Mouse (Mus musculus) CH12.LX (cell line): ENCODE measurements around the gene Prkaa1.
"Not testable (repeated sequence)": the region's sequence is repeated elsewhere in the genome, so short reads cannot be mapped to it uniquely, and the experiment has no call there.

Experiments
- RAD21 ChIP-seq: IDR thresholded peaks from 2 replicates; pipeline ENCODE4 v1.6.1; 2011; ENCODE audit warnings: low read depth, mild to moderate bottlenecking, low read length, improper control_type of control experiment, moderate library complexity
- TCF12 ChIP-seq: IDR thresholded peaks from 2 replicates; pipeline ENCODE4 v1.6.1; 2014; ENCODE audit warnings: low read depth, mild to moderate bottlenecking, inconsistent platforms, low read length, improper control_type of control experiment

DNA sequence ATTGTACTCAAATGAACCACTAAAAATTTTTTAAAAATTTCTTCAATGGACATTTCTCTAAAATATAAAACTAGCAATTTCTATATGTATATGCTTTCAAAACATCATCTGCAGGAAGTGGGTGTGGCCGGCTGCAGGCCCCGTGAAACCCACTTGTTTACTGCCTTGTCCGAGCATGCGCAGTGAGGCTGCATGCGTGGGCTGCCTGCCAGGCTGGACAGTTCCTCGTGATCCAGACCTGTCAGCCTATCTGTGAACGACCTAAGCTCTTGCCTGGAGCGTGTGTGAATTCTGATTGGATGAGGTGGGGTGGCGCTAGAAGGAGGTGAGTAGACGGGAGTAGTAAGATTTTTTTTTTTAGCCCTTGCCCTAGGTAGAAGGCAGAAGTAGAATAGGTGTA, 87.1 kb downstream of the Prkaa1 start:
- TF ChIP-seq RAD21, TCF12: not testable (repeated sequence)
